Mouse (Mus musculus): Measurements from ENCODE around the gene Ctla4. TPM values are rescaled to one million over a fixed set of nuclear protein-coding genes. Genes with fewer than 3 reads are reported as not detected.

Gene Ctla4
- polyA plus RNA-seq, 1 experiment from 2014 or later: not detected

DNA sequence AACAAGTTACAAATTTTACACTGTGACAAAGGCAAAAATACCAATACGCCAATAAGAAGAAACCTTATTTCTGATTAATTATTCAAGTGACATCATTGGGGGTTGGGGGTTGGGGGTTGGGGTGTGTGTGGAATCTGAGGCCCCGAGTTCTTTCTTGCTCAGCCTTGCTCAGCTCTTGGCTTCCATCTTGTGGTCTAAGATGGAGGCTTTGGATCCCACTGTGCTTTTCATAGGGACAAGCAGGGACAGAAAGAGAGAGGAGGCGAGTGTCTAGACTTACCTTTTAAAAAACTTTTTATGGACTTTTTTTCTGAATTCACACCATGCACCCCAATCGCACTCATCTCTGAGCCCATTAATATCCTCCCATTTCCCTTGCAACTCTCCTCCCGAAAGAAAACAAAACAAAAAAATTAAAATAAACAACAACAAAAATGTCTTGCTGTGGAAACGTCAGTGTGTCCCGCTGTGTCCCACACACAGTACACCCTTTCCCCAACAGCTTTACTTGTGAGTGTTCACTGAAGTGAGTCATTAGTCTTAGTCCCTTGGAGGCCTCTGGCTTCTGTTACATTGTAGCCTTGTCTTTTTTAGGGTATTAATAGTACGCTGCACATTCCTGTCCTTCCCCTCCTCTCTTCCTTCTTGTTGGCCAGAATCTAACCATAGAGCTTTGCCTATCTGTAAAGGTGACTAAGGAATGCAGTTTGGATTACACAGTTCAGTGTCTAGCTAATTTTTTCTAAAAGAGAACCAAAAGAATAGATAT lies 59.0 kb downstream of the Ctla4 start:
- Histone ChIP-seq H3K9me3 (replicated peaks; ENCODE audit: control insufficient read depth, low read length, poor library complexity, severe bottlenecking) (no peaks in the 10 kb centered on the region), H3K4me3 (ENCODE audit: low read depth, low read length) (no peak overlapping the region), H3K4me1 (ENCODE audit: control insufficient read depth, insufficient read depth, low read length) (no peaks in the 10 kb centered on the region), H3K27me3 (ENCODE audit: control insufficient read depth, insufficient read depth, low read depth, low read length) (no peaks in the 10 kb centered on the region), H3K4me2 (ENCODE audit: low read length) (no peak overlapping the region), H3K27ac (ENCODE audit: low read length) (no peak overlapping the region), H3K36me3 (ENCODE audit: control insufficient read depth, insufficient read depth, low read length) (no peaks in the 10 kb centered on the region), H3K9ac (ENCODE audit: low read depth, low read length) (no peak overlapping the region)
- ATAC-seq: no peak
- 79% methylated on average over 8 of the region's 8 CpGs for WGBS

DNA sequence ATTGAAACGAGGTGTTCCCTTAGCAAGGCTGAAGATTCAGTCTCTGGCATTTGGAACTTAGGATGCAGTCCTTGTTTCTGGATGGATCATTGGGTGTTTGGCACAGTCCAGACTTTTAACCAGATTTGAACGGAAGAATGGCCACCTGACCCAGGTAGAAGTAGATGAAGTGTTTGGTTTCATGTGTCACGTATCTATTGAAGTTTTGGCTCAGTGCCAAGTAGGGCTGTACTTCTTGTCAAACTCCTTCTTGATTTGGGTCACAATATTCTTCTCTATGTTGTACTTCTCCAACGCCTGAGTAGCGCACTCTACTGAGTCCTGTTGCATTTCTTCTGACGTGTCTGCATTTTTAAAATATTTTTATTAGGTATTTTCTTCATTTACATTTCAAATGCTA lies 61.3 kb downstream of the Ctla4 start:
- H3K36me3 ChIP-seq (ENCODE audit: control insufficient read depth, insufficient read depth, low read length): no peaks in the 10 kb centered on the region
- H3K4me2 ChIP-seq (ENCODE audit: low read length): no peak overlapping the region
- H3K4me1 ChIP-seq (ENCODE audit: control insufficient read depth, insufficient read depth, low read length): no peaks in the 10 kb centered on the region
- 91% methylated on average over 6 of the region's 6 CpGs for WGBS
- ATAC-seq: no peak
- no peak overlapping the region for H3K4me3 ChIP-seq (ENCODE audit: low read depth, low read length)
- H3K27me3 ChIP-seq (ENCODE audit: control insufficient read depth, insufficient read depth, low read depth, low read length): no peaks in the 10 kb centered on the region
- no peak overlapping the region for H3K27ac ChIP-seq (ENCODE audit: low read length)
- H3K9me3 ChIP-seq (replicated peaks; ENCODE audit: control insufficient read depth, low read length, poor library complexity, severe bottlenecking): no peaks in the 10 kb centered on the region
- H3K9ac ChIP-seq (ENCODE audit: low read depth, low read length): no peak overlapping the region

DNA sequence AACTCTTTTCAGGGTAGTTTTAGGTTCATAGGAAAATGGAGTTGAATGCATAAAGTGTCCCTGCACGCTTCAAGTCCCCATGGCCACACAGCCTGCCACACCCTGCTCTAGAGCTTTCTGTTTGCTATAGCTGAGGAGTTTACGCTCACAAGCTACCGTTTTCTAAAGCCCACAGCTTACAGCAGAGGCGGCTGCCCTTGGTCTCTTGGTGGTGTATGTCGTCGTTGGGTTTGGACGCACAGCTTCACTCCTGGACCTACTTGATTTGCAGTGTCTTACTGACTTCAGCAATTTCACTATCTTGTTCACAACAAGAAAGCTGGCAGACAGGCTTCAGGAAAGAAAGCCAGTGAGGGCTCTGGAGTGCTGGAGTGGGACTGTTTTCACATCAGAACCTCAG lies 66.2 kb downstream of the Ctla4 start:
- H3K9ac ChIP-seq (ENCODE audit: low read depth, low read length): no peak overlapping the region
- H3K4me3 ChIP-seq (ENCODE audit: low read depth, low read length): no peak overlapping the region
- H3K36me3 ChIP-seq (ENCODE audit: control insufficient read depth, insufficient read depth, low read length): no peaks in the 10 kb centered on the region
- no peaks in the 10 kb centered on the region for H3K9me3 ChIP-seq (replicated peaks; ENCODE audit: control insufficient read depth, low read length, poor library complexity, severe bottlenecking)
- H3K4me1 ChIP-seq (ENCODE audit: control insufficient read depth, insufficient read depth, low read length): no peaks in the 10 kb centered on the region
- no peak overlapping the region for H3K27ac ChIP-seq (ENCODE audit: low read length)
- 69% methylated on average over 7 of the region's 7 CpGs for WGBS
- no peaks in the 10 kb centered on the region for H3K27me3 ChIP-seq (ENCODE audit: control insufficient read depth, insufficient read depth, low read depth, low read length)
- no peak overlapping the region for H3K4me2 ChIP-seq (ENCODE audit: low read length)
- ATAC-seq: no peak

DNA sequence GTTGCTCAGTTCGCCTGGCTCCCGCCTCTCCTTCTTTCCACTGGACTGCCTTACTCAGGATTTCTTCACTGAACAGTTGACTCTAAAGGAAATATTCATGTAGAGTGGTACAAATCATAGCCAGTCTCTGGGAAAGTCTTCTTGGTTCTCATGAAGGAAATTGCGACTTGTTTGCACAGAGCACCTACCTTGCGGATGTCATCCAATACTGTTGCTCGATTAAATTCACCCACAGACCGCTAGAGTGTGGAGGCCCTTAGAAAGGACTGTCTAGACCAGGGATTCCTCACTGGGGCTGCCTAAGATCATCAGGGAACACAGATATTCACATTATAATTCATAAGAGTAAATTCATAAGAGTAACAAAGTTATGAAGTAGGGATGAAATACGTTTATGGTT lies 66.9 kb downstream of the Ctla4 start:
- Histone ChIP-seq H3K9ac (ENCODE audit: low read depth, low read length) (no peak overlapping the region), H3K4me2 (ENCODE audit: low read length) (no peak overlapping the region), H3K4me3 (ENCODE audit: low read depth, low read length) (no peak overlapping the region), H3K27ac (ENCODE audit: low read length) (no peak overlapping the region), H3K9me3 (replicated peaks; ENCODE audit: control insufficient read depth, low read length, poor library complexity, severe bottlenecking) (no peaks in the 10 kb centered on the region), H3K36me3 (ENCODE audit: control insufficient read depth, insufficient read depth, low read length) (no peaks in the 10 kb centered on the region), H3K27me3 (ENCODE audit: control insufficient read depth, insufficient read depth, low read depth, low read length) (no peaks in the 10 kb centered on the region), H3K4me1 (ENCODE audit: control insufficient read depth, insufficient read depth, low read length) (no peaks in the 10 kb centered on the region)
- ATAC-seq: no peak
- WGBS: 94% methylated on average over 7 of the region's 7 CpGs

DNA sequence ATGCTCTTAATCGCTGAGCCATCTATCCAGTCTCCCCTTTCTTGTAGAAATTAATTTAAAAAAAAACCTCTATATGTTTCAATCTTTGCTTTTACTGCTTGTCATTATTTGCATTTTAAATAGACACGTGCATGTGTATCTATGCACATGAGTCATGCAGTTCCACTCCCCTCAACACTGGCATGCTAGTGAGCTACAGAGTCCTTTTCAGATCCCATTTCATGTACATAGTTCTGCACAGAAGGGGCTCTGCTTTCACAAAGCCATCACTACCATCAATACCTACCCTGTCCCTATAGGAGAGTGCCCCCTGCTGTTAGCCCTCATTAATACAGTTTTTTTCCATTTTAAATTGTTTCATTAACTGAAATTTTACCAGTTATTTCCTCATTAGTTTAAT lies 68.0 kb downstream of the Ctla4 start:
- H3K9ac ChIP-seq (ENCODE audit: low read depth, low read length): no peak overlapping the region
- H3K4me3 ChIP-seq (ENCODE audit: low read depth, low read length): no peak overlapping the region
- WGBS: 68% methylated on average over 2 of the region's 2 CpGs

DNA sequence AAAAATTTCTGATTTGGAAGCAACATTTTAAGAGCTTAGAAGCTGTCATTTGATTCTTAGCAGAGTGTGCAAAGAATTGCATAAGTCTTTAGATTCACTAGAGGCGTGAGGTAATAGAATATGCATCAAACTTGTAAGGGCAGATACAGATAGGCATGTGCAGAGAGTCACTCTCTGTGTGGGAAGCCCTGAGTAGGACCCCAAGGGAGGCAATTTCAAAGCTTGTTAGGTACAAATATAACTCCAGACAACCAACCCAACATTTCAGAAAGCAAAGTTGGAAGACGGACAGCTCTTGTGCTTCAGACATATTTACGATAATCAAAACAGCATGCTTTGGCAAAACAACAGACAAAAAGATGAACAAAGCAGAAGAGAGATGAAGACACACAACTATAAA lies 68.4 kb downstream of the Ctla4 start:
- Histone ChIP-seq H3K4me1 (ENCODE audit: control insufficient read depth, insufficient read depth, low read length) (no peaks in the 10 kb centered on the region), H3K4me3 (ENCODE audit: low read depth, low read length) (no peak overlapping the region), H3K4me2 (ENCODE audit: low read length) (no peak overlapping the region), H3K9ac (ENCODE audit: low read depth, low read length) (no peak overlapping the region), H3K27me3 (ENCODE audit: control insufficient read depth, insufficient read depth, low read depth, low read length) (no peaks in the 10 kb centered on the region), H3K27ac (ENCODE audit: low read length) (no peak overlapping the region), H3K9me3 (replicated peaks; ENCODE audit: control insufficient read depth, low read length, poor library complexity, severe bottlenecking) (no peaks in the 10 kb centered on the region), H3K36me3 (ENCODE audit: control insufficient read depth, insufficient read depth, low read length) (no peaks in the 10 kb centered on the region)
- no peak for ATAC-seq
- 97% methylated on average over 3 of the region's 3 CpGs for WGBS

More for the DNA sequence above, 68.0 kb downstream of the Ctla4 start:
- H3K4me1 ChIP-seq (ENCODE audit: control insufficient read depth, insufficient read depth, low read length): no peaks in the 10 kb centered on the region
- no peak overlapping the region for H3K27ac ChIP-seq (ENCODE audit: low read length)
- no peaks in the 10 kb centered on the region for H3K36me3 ChIP-seq (ENCODE audit: control insufficient read depth, insufficient read depth, low read length)
- H3K27me3 ChIP-seq (ENCODE audit: control insufficient read depth, insufficient read depth, low read depth, low read length): no peaks in the 10 kb centered on the region
- no peaks in the 10 kb centered on the region for H3K9me3 ChIP-seq (replicated peaks; ENCODE audit: control insufficient read depth, low read length, poor library complexity, severe bottlenecking)
- ATAC-seq: no peak
- no peak overlapping the region for H3K4me2 ChIP-seq (ENCODE audit: low read length)

DNA sequence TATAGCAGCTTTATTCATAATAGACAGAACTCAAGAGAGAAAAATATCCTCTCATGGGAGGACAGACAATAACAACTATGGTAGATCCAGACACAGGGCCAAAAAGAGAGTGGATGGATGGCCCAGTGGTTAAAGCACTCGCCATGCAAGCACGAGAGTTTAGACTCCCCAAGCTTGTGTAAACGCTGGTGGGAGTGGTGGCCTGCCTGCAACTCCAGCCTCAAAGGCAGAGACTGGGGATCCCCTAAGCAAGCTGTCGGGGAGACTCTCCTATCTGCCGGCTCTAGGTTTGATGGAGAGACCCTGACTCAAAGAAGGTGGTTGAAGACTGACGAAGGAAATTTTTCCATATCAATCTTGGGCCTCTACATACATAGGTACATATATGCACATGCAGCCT lies 69.4 kb downstream of the Ctla4 start:
- 86% methylated on average over 6 of the region's 6 CpGs for WGBS
- ATAC-seq: no peak
- Histone ChIP-seq H3K36me3 (ENCODE audit: control insufficient read depth, insufficient read depth, low read length) (no peaks in the 10 kb centered on the region), H3K4me3 (ENCODE audit: low read depth, low read length) (no peak overlapping the region), H3K4me1 (ENCODE audit: control insufficient read depth, insufficient read depth, low read length) (no peaks in the 10 kb centered on the region), H3K9me3 (replicated peaks; ENCODE audit: control insufficient read depth, low read length, poor library complexity, severe bottlenecking) (no peaks in the 10 kb centered on the region), H3K9ac (ENCODE audit: low read depth, low read length) (no peak overlapping the region), H3K27me3 (ENCODE audit: control insufficient read depth, insufficient read depth, low read depth, low read length) (no peaks in the 10 kb centered on the region), H3K27ac (ENCODE audit: low read length) (no peak overlapping the region), H3K4me2 (ENCODE audit: low read length) (no peak overlapping the region)

DNA sequence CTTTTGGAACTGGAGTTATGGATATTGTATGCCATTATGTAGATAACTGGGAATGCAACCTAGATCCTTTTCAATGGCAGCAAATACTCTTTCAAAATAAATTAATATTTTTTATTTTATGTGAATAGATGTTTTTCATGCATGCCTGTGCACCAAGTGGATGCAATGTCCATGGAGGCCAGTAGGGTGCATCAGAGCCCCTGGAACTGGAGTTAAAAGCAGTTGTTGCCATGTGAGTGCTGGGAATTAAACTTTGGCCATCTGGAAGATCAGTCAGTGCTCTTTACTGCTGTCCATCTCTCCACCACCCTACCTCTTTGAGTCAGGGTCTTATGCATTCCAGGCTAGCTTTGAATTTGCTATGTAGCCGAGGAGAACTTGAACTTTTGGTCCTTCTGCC lies 71.5 kb downstream of the Ctla4 start:
- no peak overlapping the region for H3K27ac ChIP-seq (ENCODE audit: low read length)
- WGBS: 100% methylated on average over 1 of the region's 1 CpGs
- H3K9me3 ChIP-seq (replicated peaks; ENCODE audit: control insufficient read depth, low read length, poor library complexity, severe bottlenecking): no peaks in the 10 kb centered on the region
- H3K4me1 ChIP-seq (ENCODE audit: control insufficient read depth, insufficient read depth, low read length): no peaks in the 10 kb centered on the region
- no peak overlapping the region for H3K4me3 ChIP-seq (ENCODE audit: low read depth, low read length)
- no peaks in the 10 kb centered on the region for H3K36me3 ChIP-seq (ENCODE audit: control insufficient read depth, insufficient read depth, low read length)
- H3K4me2 ChIP-seq (ENCODE audit: low read length): no peak overlapping the region
- H3K27me3 ChIP-seq (ENCODE audit: control insufficient read depth, insufficient read depth, low read depth, low read length): no peaks in the 10 kb centered on the region
- no peak for ATAC-seq
- H3K9ac ChIP-seq (ENCODE audit: low read depth, low read length): no peak overlapping the region

DNA sequence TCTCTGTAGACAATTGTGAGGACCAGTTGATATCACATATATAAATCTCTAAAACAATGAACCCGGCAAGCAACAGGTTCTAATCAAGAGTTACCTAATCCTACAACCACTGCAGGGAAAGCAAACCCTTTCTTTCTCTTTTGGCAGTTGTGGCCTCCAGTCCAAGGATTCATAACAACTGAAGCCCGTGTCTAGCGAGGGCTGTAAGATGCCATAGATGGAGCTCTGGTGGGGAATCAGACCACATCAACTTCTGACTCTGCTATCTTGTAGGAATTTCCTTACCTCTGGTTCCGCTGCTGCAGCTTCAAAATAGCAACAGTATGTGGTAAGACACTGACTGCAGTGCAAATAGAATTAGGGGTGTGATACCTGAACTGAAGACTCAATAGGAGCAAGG lies 72.4 kb downstream of the Ctla4 start:
- H3K4me3 ChIP-seq (ENCODE audit: low read depth, low read length): no peak overlapping the region
- no peak overlapping the region for H3K4me2 ChIP-seq (ENCODE audit: low read length)
- ATAC-seq: no peak
- no peak overlapping the region for H3K27ac ChIP-seq (ENCODE audit: low read length)
- no peak overlapping the region for H3K9ac ChIP-seq (ENCODE audit: low read depth, low read length)
- no peaks in the 10 kb centered on the region for H3K27me3 ChIP-seq (ENCODE audit: control insufficient read depth, insufficient read depth, low read depth, low read length)
- H3K9me3 ChIP-seq (replicated peaks; ENCODE audit: control insufficient read depth, low read length, poor library complexity, severe bottlenecking): no peaks in the 10 kb centered on the region
- 90% methylated on average over 4 of the region's 4 CpGs for WGBS
- H3K4me1 ChIP-seq (ENCODE audit: control insufficient read depth, insufficient read depth, low read length): no peaks in the 10 kb centered on the region
- no peaks in the 10 kb centered on the region for H3K36me3 ChIP-seq (ENCODE audit: control insufficient read depth, insufficient read depth, low read length)
